In the genomic region with DNA sequence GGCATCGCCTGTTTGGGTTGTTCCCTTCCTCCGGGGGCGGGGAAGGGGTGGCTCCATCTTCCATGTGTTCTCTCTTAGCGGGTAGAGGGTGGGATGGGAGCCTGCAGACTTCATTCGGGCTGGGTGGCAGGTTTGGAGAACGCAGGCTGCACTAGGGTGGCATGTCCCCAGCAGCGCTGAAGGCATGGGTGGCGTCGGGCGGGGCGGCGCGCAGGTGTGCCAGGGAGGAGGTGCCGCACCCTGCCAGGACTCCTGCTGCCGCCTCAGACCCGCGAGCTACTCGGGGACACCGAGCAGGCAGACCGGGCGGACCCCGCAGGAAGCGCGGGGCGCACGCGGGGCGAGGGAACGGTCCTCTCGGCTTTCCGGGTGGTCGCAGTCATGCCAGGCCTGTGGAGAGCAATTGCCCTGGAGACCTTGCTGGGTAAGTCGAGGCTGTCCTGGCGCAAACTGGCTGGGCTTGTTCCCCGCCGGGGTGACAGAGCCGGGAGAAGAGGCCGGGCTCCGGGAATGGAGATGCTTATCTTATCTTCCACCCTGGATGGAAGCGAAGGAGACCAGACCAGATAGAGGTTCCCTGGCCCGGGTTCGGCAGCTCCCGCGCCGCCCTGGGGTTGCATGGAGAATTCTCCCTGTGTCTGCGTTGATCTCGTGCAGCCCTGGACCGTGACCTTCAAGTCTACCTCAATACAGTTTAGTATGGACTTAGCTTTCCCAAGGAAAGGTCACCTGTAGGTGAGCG, we compare ENCODE assay signal across 10 mouse cellular contexts. TPM values are rescaled to one million over a fixed set of nuclear protein-coding genes. Genes with fewer than 3 reads are reported as not detected.
DNase-seq lines count a peak whose midpoint lies in the region; ATAC-seq lines count a peak whose summit lies in the region.
"Had no signal": no experiment of that assay in that cellular context is flagged by ENCODE, and none has a peak within 500 bp of the region (broad histone marks: within the 10 kb centered on the region; RNA-seq: fewer than 3 reads in every experiment).

Gene Cwh43 (plus strand): TSS at position 95 of the 742 bp plus-strand sequence.

- H3K9ac ChIP-seq in midbrain, embryonic 13.5 days (replicated peaks), result peak within 1 kb of the TSS; percentile 48

- H3K4me1 ChIP-seq in midbrain, embryonic 13.5 days (replicated peaks), result peaks cover 8% of the 10 kb centered on the region

- H3K27me3 ChIP-seq in midbrain, embryonic 13.5 days, result peaks cover 34% of the 10 kb centered on the region

- H3K4me2 ChIP-seq in midbrain, embryonic 13.5 days (replicated peaks), result peak within 1 kb of the TSS; percentile 64

- no peaks in the 10 kb centered on the region for H3K9me3 ChIP-seq in midbrain, embryonic 13.5 days

- DNase-seq in cerebellum, postnatal 14 days, result peak; percentile 11 to 12
- DNase-seq in cerebellum, adult 11-12 months, result no peak
- peak; percentile 5 for DNase-seq in thymus, postnatal 25 days
- DNase-seq in thymus, postnatal 0 days (ENCODE audit: low spot score), result no peak
- peak; percentile 13 for DNase-seq in kidney, adult 9 months
- DNase-seq in testis, postnatal 10 days (ENCODE audit: low spot score), result peak; percentile 47
- no peak for DNase-seq in gastrocnemius, postnatal 36 days

- peak within 1 kb of the TSS; percentile 38 for H3K4me3 ChIP-seq in midbrain, embryonic 13.5 days (replicated peaks)
- H3K4me3 ChIP-seq: myocyte had no signal

- WGBS in midbrain, embryonic 13.5 days, result 4% methylated on average over 49 of the region's 49 CpGs

- intact Hi-C loops in gastrocnemius, postnatal 36 days (cut with DNase I), result no loop called here

- peak; percentile 50 for ATAC-seq in midbrain, embryonic 13.5 days

- no peak within 1 kb of the TSS for H3K27ac ChIP-seq in midbrain, embryonic 13.5 days

- H3K36me3 ChIP-seq in midbrain, embryonic 13.5 days, result no peaks in the 10 kb centered on the region

RNA-seq across cellular contexts. Expression of gene Cwh43, which starts in this region (rescaled TPM):
- 0.14 and 0.35 TPM in 2 replicates for polyA plus RNA-seq in thymus, postnatal 0 days (2015; fragmentation: Nextera tagmentation; extraction: Ambion mirVana)
- polyA plus RNA-seq in midbrain, embryonic 13.5 days (2015; fragmentation: Nextera tagmentation; extraction: Ambion mirVana), result 0.35 TPM in 1 of 2 replicates, not detected in the other
- total RNA-seq in gastrocnemius, postnatal 36 days (2021), result not detected
- polyA plus RNA-seq: C2C12 had no signal

Comparison
In these comparisons a context has a peak if more than half of its experiments do, and no peak if none do; other contexts are left out.
1. DNase-seq: peak in cerebellum, postnatal 14 days (2 of 2), thymus, postnatal 25 days (single experiment), kidney, adult 9 months (single experiment) and testis, postnatal 10 days (single experiment); none in cerebellum, adult 11-12 months (single experiment), thymus, postnatal 0 days (single experiment) and gastrocnemius, postnatal 36 days (0 of 2).
2. Peak in ATAC-seq, H3K4me3 ChIP-seq, H3K9ac ChIP-seq and H3K4me2 ChIP-seq in midbrain, embryonic 13.5 days; RNA of the gene not detected or under 1 TPM.